Mouse (Mus musculus) adrenal gland, adult 8-10 months (tissue): Measurements from ENCODE around the gene Map7d1. TPM values are rescaled to one million over a fixed set of nuclear protein-coding genes. Genes with fewer than 3 reads are reported as not detected.

Experiments used
- DNase-seq: peaks from one replicate; pipeline ENCODE4 v3.0.0; 2022
- total RNA-seq, 4 experiments: library from RNA; stranded (reverse); gene quantifications; 2 replicates each; pipeline ENCODE4 v1.2.4; 2022

The Map7d1 gene
- total RNA-seq, 4 experiments from 2014 or later = 55.4 to 81.7 (median 66.8) TPM

- DNase-seq = peak; percentile 99
Observed at GRCm38 (mm10) chr4:126262119-126262807, 6.1 kb upstream of the Map7d1 start, which contains the start of gene Trappc3. Gene Trappc3 (plus strand): TSS chr4:126262325.

GRCm38 (mm10) chr4:126261675-126262074 is 5.5 kb upstream of the Map7d1 start:
- DNase-seq = no peak

- DNase-seq = no peak
Observed at GRCm38 (mm10) chr4:126261266-126261665, 5.1 kb upstream of the Map7d1 start.

GRCm38 (mm10) chr4:126260520-126261201 is 4.5 kb upstream of the Map7d1 start:
- peak; percentile 90 for DNase-seq

GRCm38 (mm10) chr4:126259523-126260160 is 3.5 kb upstream of the Map7d1 start:
- DNase-seq = peak; percentile 69

GRCm38 (mm10) chr4:126259063-126259462 is 2.9 kb upstream of the Map7d1 start:
- DNase-seq = no peak

GRCm38 (mm10) chr4:126256967-126257881 is 1.1 kb upstream of the Map7d1 start:
- DNase-seq = no peak

- no peak for DNase-seq
Observed at GRCm38 (mm10) chr4:126255113-126256001, 786 bp downstream of the Map7d1 start.

GRCm38 (mm10) chr4:126254315-126255112 is 1.6 kb downstream of the Map7d1 start:
- no peak for DNase-seq

- no peak for DNase-seq
Observed at GRCm38 (mm10) chr4:126253637-126254272, 2.4 kb downstream of the Map7d1 start.

- no peak for DNase-seq
Observed at GRCm38 (mm10) chr4:126252411-126253237, 3.5 kb downstream of the Map7d1 start.

GRCm38 (mm10) chr4:126251655-126252254 is 4.4 kb downstream of the Map7d1 start:
- DNase-seq = no peak

GRCm38 (mm10) chr4:126250659-126251058 is 5.5 kb downstream of the Map7d1 start:
- DNase-seq = no peak

GRCm38 (mm10) chr4:126248261-126248868 is 7.8 kb downstream of the Map7d1 start:
- no peak for DNase-seq

- no peak for DNase-seq
Observed at GRCm38 (mm10) chr4:126246202-126246889, 9.8 kb downstream of the Map7d1 start.

GRCm38 (mm10) chr4:126242510-126242909 is 13.6 kb downstream of the Map7d1 start:
- no peak for DNase-seq

GRCm38 (mm10) chr4:126241956-126242355 is 14.2 kb downstream of the Map7d1 start:
- no peak for DNase-seq
